Mouse (Mus musculus) large intestine, adult 2 months (tissue): ENCODE measurements around the gene Ablim1. TPM values are rescaled to one million over a fixed set of nuclear protein-coding genes. Genes with fewer than 3 reads are reported as not detected.
A peak's percentile ranks its signal among the peaks of the same experiment; 100 is the strongest.

Source experiments
- DNase-seq: peaks from one replicate; pipeline ENCODE4 v3.0.0-alpha.2; 2012; ENCODE audit warnings: low read depth, low spot score
- WGBS: fragments of 180-500 bp; shearing (Covaris S2); methylation state at CpG from one replicate; pipeline ENCODE4 v1.1.7; 2018; 5-methylcytosine and 5-hydroxymethylcytosine counted together
- polyA plus RNA-seq: library from polyadenylated mRNA; depleted of rRNA; stranded (reverse); fragments of >200 nt; gene quantifications from 2 replicates; pipeline ENCODE4 v1.2.3, GENCODE M21; 2012

The Ablim1 gene
- polyA plus RNA-seq, 1 experiment: 14.1 TPM

DNA sequence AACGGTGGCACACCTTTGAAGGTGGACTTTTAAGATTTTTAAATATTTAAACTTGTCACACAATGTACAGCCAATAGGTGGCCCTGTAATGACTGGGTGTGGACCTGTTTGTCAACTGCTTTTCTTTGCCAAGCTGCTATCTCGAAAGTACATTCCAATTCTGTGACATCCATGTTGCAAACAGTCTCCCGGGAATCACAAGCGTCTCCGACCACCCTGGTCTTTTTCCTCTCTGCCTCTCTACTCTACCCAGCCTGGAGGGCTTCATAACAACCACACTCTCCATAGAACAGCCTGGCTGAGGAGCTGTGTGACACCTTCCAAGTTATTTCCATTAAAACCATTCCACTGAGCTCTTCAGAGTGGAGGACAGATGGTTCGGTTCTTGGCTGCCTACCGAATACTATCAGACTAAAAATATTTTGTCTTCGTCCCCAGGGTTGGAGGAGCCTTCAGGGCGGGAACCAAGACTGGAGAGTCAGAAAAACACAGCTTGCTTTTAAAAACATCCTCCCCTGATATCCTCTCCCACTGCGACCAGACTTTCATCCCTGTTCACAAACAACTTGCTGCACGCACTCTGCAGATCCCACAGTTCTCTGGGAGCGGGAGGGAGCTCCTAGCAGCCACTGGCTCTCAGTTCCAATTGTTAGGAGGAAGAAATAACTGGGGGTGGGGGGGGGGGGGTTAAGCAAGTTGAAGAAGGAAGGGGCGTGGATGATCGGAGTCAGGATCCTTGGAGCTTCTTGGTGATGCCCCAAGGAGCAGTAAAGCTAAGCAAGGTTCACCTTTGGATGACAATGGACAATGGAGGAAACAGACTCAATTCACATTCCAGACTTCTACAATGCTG, 216.3 kb downstream of the Ablim1 start:
- 14% methylated on average over 14 of the region's 14 CpGs for WGBS
- DNase-seq: no peak

DNA sequence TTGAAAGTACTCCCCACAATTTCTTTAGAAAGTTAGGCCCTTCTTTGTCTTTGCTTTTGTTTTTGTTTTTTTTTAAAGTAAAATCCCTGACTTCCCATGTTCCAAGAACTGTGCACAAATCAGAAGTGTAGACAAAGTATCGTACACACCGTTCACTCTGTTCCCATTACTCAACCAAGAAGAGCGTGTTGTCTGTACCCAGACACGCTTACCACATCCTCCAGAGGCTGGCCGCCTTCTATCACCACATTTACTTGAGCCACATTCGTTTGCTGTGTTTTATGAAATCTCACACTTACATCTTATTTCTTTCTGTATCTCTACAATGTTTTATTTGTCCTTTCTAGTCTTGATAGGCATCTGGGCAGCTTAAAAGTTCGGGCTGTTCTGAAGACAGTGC, 219.4 kb downstream of the Ablim1 start:
- no peak for DNase-seq
- 86% methylated on average over 7 of the region's 7 CpGs for WGBS

DNA sequence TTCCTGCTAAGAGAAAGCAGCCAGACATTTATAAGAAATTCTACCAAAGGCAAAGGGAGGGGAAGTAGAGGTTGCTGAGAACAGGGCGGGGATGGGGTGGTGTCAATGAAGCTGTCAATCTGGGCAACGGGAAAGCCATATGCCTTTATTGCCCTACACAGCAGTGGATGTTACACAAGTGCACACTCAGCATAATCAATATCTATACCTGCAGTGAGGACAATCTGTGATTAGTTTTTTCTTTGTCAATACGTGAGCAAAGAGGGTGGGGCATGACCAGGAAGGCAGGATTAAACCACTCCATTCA, 221.1 kb downstream of the Ablim1 start:
- 32% methylated on average over 3 of the region's 3 CpGs for WGBS
- DNase-seq: no peak

DNA sequence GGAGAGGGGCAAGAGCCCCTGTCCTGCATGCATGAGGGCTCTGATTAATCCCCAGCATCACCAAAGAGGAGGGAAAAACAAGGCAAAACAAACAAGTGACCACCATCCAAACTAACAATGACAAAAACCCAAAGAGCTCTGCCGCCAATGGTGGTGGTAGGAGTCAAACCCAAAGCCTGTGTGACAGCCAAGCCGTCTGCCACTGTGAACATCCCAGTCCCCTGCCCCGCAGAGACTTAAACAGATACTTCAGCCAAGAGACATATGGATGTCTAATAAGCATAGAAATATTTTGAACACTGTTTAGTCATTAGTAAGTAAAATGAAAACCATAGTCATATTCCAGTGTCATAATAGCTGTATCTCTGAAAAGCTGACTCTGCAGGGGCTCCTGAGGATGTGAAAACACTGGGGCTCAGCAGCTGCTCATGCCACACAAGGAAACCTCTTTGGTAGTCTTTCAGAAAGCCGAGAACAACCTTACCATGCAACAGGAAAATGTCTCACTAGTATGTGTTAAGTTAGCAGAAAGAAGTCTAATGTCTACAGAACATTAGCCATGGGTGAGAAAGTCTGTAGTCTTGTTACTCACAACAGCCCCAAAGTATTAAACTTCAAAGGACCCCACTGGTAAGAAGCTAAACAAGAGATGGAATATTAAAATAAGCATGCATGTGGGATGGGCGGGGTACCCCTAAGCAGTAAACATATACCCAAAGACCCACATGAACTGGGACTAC, 221.6 kb downstream of the Ablim1 start:
- 82% methylated on average over 5 of the region's 5 CpGs for WGBS
- no peak for DNase-seq

DNA sequence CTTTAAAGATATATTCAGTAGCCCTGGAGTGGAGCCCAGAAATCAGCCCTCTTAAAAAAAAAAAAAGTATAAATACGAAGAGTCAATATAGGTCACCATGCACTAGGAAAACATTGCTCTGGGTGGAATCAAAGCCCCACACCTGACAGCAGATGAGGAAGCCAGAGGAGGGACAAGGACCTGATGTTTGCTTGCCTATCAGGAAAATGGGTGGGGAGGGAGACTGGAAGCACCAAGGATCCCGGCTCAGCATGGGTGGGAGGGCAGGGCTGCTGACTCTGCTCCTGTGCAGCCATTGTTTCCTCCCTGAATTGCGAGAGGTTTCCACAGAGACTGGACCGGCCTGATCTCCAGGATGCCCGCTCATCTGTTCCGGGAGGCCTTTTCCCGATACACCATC, 223.4 kb downstream of the Ablim1 start:
- 43% methylated on average over 7 of the region's 7 CpGs for WGBS
- no peak for DNase-seq

DNA sequence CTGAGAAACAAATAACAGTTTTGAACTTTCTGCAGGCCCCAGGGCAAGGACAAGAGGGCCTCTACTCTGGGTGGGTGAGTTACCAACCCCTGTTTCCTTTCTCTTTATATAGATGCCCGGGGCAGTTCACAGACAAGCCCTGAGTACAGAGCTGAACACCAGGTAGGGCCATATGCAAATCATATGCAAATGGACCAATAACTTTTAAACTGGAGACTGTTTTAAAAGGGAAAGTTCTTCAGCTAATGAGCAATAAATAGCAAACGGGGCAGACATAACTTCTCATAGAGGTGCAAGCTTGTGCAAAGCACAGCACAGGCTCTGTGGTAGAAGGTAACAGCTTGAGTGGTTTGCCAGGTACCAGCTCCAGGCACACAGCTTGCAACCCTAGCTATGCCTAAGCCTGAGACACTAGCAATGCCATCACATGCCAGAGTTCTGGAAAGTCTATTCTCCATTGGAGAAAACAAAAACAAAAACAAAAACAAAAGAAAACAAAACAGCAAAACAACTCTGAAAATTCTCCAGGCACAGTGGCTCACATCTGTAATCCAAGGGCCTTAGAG, 225.8 kb downstream of the Ablim1 start:
- DNase-seq: no peak
- WGBS: 65% methylated on average over 2 of the region's 2 CpGs

DNA sequence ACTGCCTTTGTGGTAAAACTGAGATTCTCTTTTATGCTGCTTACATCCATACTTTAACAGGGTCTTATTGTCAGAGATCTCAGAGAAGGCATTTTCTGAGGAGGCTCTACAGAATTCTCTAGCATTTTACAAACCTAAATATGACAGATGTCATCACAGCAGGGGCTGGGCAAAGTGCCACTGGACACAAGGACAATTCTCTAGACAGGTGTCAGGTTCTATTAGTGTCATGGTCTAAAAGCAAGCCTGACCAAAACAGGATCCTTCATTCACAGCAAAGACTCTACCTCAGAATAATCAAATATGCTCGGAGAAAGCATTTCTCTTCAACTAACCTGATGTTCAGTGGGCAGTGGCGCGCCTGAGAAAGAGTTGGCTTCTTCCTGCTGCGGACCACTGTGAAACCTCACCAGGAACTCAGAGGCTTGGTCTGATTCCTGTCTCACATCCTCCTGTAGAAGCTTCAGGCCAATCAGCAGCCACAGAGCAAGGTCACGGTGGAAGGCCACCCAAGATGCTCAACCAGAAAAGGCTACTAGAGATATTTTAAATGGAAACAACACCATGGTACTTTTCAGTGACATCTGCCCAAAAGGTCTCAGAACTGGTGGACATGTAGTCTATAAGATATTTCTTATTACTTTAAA, 230.1 kb downstream of the Ablim1 start:
- WGBS: 88% methylated on average over 5 of the region's 5 CpGs
- no peak for DNase-seq

DNA sequence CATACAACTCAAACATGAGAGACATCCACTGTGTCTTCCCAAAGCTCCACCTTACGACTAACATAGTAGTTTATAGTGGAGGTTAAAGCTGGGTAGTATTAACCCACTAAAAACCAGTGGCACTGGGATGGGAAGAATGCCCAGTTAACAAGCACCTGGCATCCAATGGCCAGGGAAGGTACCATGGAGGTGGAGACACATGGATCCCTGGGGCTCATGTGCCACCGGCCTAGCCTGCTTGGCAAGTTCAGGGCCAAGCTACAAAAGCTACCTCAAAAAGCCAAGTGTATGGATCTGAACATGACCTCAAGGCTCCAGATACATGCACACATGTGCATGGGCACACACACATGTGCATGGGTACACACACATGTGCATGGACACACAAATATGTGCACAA, 230.8 kb downstream of the Ablim1 start:
- no peak for DNase-seq
- WGBS: 81% methylated on average over 2 of the region's 2 CpGs

DNA sequence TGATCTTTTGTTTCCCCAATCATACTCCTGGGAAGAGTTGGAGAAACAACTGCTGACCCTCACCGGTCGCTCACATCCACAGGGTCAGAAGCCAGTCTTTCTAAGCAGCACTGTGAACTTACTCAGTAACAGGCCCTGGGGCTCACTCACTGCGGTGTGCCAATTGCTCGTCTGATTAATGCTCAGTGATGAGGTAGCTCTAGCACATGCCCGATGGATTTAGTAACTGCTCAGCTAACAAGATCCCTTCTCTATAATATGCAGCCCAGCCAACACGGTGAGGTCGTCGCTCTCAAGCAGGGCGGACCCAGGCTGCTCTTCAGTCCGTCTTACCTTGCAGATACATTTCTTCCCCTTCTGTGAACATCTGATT, 231.6 kb downstream of the Ablim1 start:
- 88% methylated on average over 10 of the region's 10 CpGs for WGBS
- DNase-seq: no peak

DNA sequence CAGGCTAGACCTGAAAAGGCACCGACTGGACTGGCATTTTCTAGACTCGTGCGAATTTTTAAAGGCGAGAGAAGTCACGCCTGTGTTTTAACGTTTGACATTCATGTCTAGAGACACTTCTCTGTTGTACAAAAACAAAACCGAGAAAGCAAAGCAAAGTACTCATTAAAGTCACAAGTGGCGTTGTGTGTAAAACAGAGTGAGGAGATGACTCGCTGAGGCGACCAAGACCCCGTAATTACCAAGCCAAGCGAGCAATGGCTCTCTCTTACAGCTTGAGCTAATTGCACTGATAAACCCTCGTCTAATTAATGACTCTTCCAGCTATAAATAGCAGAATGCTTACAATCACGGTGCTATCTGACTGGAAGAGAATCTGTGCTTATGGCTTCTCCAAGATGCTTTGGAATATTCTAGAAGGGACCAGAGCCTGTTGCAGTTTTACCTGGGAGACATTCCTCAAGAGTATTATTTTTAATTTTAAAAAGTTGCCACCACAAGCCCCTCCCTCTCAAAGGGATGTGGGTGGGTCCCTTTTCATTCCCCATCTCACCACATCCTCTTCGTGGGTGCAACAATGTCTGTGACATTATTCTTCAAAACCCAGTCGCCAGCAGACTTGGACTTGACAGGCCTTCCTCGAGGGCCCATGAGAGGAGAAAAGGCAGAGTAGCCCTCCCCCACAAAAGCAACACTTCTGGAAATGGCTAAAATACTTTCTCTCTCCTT, 232.1 kb downstream of the Ablim1 start:
- WGBS: 79% methylated on average over 17 of the region's 17 CpGs
- no peak for DNase-seq

DNA sequence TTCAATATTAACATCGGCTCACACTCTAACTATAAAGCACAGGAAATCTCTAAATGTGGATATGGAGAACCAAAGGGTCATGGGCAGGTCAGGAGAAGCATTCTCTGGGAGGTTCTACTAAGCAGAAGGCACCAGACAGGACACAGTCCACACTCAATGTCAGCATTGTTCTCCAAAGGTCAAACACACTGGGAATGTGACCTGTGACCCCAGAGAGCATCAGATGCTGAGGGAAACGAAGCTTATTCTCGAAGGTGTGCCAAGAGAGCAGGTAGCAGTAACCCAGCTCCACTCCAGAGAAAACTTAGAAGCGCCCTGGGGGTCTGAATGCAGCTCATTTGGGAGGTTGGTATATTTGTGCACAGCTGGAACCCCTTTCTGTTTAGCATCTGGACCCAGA, 233.2 kb downstream of the Ablim1 start:
- DNase-seq: no peak
- WGBS: 68% methylated on average over 4 of the region's 4 CpGs

DNA sequence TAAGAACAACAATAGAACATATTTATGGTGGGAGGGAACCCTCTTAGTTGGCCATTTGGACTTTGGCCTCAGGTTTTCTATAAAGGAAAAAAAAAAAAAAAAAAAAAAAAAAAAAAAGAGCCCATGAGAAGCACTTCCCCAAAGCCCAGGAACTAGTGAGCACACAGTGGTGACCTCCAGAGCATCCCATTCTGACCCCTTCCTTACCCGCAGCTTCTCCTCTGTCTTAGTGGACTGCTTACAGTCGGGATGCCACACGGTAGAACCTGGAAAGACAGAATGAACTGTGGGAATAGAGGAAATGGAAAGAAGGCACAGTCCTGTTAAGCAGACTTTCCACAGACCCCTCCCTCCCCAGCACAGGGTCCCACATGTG, 235.1 kb downstream of the Ablim1 start:
- 32% methylated on average over 3 of the region's 3 CpGs for WGBS
- no peak for DNase-seq

DNA sequence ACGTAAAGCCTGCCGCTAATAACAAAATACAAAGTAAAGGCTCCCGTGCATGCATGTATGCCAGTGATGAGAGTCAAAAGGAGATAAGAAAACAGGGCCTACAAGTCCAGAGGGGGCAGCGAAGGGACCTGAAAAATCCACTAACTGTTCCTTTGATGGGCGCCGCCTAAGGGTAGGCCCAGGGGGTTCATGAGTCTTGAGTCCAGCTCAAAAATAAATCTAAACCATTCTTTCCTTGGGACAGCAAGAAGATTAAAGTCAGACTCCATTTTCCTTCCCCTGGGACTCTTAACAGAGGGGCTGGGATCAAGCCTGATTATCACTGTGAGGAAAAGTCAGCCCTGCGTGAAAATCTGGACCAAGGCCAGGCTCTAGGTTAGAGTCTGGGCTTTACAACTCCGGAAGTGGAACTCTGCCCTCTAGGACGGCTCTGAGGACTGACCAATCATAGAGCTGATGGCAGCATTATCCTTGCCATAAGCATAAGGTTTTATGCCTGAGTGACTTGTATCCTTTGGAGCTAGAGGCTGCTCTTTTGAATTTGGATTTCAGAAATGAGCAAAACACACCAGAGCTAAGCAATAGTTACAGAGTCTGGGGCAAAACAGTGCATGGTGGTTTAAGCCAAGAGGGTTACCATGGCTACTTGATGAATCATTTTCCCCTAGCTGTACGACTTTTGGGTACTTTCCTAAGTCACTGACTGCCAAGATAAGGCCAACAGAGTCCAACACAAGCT, 235.7 kb downstream of the Ablim1 start:
- WGBS: 47% methylated on average over 10 of the region's 10 CpGs
- no peak for DNase-seq

DNA sequence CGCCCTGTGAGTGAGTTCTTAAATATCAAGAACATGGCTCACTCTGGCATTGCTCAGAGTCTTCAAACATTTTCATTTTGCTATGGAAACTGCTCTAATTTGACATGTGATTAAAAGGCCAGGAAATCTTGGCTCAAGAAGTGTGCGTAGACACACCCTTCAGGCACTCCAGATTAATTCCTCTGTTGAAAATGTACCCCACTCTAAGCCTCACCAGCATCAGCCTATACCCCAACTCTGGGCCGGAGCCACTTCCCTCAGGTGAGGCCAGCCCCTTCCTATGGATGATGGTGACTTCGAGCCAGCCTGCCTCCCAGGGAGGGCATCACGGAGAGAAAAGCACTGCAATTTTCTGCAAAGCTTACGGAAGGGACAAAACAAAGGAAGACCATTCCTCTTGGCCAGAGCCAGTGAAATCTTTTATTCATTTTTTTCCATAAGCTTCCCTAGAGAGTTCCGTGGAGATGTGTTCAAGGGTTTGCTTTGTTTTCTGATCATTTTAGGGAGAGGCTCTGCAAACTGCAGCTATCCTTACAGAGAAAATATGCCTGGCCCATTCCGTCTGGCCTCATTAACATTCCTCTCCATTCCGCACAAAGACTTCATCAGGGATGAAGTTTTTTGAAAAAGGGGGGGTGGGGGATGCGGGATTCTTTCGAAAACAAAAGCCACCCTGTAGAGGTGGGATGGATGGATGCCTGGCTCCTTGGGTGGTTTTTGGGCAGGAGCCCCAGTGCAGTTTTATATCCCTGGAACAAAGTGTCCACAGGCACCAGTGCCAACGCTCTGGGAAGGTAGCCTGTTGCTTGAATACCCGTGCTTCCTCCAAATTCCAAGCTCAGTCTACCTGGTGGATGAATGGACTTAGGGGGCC, 236.7 kb downstream of the Ablim1 start:
- DNase-seq: no peak
- WGBS: 78% methylated on average over 13 of the region's 13 CpGs

DNA sequence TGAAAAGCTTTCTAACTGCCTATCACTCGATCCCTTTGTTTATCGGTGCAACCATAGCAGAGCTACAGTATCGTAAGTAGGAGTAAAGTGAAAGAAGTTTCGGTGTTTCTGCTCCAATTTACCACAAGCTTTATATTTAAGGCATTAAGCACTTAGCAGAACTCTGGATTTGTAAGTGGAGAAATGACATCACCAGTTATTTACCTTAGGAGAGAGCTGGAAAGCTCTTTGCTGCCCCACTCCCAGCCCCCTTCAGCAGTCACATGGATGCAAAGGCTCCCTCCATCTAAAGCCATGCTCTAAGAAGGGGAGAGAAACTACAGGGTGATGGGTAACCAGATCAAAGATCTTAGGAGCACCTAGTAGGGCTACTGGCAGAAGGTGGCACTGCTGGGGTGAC, 241.3 kb downstream of the Ablim1 start:
- DNase-seq: no peak
- WGBS: 77% methylated on average over 4 of the region's 4 CpGs

DNA sequence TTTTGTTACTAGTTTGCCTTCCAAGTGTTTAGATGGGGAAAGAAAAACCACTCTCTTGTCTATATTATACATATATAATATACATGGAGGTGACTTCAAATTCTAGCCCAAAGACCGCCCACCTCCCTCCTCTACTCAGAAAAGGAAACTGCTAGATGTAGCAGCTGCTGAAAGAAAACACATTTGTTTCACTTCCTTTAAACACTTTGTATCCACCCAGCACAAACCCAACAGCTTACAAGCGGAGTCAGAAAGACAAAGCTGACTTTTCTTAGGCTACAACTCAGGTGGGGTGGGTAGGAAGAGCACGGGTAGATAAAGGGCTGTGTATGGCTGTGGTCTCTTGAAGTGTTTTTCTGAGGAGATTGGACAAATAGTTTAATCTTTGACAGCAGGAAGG, 242.0 kb downstream of the Ablim1 start:
- DNase-seq: no peak
- WGBS: 67% methylated on average over 3 of the region's 3 CpGs

DNA sequence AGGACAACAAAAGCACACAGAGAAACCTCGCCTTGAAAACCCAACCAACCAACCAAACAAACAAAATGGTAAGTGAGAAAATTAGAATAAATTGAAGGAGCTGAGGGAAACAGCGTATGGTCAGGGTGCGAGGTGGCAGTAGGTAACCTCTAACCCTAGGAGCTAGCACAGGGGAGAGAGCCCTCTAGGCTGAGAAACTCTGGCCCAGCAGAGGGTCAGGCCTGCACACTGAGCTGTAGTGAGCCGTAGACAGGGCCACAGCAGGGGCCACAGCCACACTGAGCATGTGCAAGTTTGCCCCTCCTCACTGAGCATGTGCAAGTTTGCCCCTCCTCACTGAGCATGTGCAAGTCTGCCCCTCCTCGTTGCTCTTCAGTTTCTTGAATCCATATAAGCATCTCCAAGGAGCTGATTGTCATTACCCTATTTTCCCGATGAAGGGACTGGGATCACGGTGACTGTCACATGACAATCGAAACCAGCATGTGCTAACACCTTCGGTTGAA, 247.6 kb downstream of the Ablim1 start:
- DNase-seq: no peak

DNA sequence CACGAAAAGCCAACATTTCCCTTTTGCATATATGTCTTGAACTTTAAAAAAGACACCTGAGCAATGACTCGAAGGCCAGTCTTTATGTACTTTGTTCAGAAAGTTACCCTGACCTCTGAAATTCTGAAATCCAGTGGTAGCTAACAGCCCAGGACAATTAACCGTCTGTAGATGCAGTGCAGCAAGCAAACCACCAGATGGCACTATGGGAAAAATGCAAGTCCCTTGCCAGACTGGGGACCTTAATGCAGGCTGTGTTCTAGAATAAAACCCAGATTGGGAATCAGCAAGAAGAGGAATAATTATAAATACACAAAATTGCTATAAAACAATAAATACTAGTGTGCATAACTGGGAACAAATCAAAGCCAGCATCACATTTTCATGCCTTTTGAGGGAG, 248.4 kb downstream of the Ablim1 start:
- 31% methylated on average over 3 of the region's 3 CpGs for WGBS
- DNase-seq: peak; percentile 39

More for the DNA sequence above, 247.6 kb downstream of the Ablim1 start:
- WGBS: 91% methylated on average over 9 of the region's 9 CpGs
